Mouse (Mus musculus): Measurements from ENCODE around the gene Cilp2. TPM values are rescaled to one million over a fixed set of nuclear protein-coding genes. Genes with fewer than 3 reads are reported as not detected.

The Cilp2 gene
- not detected in 2 replicates for total RNA-seq (2023)

GRCm38 (mm10) chr8:69887289-69888243 is at the start of gene Cilp2:
Gene Cilp2, minus strand, starts transcription at chr8:69887687.

GRCm38 (mm10) chr8:69902163-69903062 is 14.9 kb upstream of the Cilp2 start, which contains the start of the genes Tssk6, Ndufa13 and Yjefn3:
Gene Tssk6, plus strand, starts transcription at chr8:69902184.
Gene Ndufa13, minus strand, starts transcription at chr8:69902558.
Gene Yjefn3, minus strand, starts transcription at chr8:69902712.

GRCm38 (mm10) chr8:69832298-69832853 is 55.1 kb downstream of the Cilp2 start, which contains the start of gene Pbx4:
Gene Pbx4, plus strand, starts transcription at chr8:69832491.

Other genes starting within 250 kb of the Cilp2 start
- not detected in 2 replicates for gene Zfp964, start 233.2 kb downstream of the Cilp2 start, total RNA-seq (2023)
- 35.8 and 46.9 TPM in 2 replicates for gene Zfp869, start 177.0 kb downstream of the Cilp2 start, total RNA-seq (2023)
- gene Zfp963, start 137.7 kb downstream of the Cilp2 start, total RNA-seq (2023) = 1.0 and 2.1 TPM in 2 replicates
- gene Gm20422, start 112.8 kb downstream of the Cilp2 start, total RNA-seq (2023) = 0.75 and 2.0 TPM in 2 replicates
- 25.5 and 29.7 TPM in 2 replicates for gene Atp13a1, start 96.5 kb downstream of the Cilp2 start, total RNA-seq (2023)
- gene Zfp866, start 96.5 kb downstream of the Cilp2 start, total RNA-seq (2023) = 16.2 and 22.4 TPM in 2 replicates
- 542 and 837 TPM in 2 replicates for gene Gmip, start 79.0 kb downstream of the Cilp2 start, total RNA-seq (2023)
- 4.9 and 7.8 TPM in 2 replicates for gene Lpar2, start 65.3 kb downstream of the Cilp2 start, total RNA-seq (2023)
- 0.50 and 1.5 TPM in 2 replicates for gene Pbx4, start 55.2 kb downstream of the Cilp2 start, total RNA-seq (2023)
- gene Tssk6, start 14.5 kb upstream of the Cilp2 start, total RNA-seq (2023) = 0.79 and 1.6 TPM in 2 replicates
- 51.7 and 65.8 TPM in 2 replicates for gene Ndufa13, start 14.9 kb upstream of the Cilp2 start, total RNA-seq (2023)
- gene Yjefn3, start 15.0 kb upstream of the Cilp2 start, total RNA-seq (2023) = not detected in 2 replicates
- 63.0 and 64.7 TPM in 2 replicates for gene Gatad2a, start 108.7 kb upstream of the Cilp2 start, total RNA-seq (2023)
- gene Mau2, start 155.0 kb upstream of the Cilp2 start, total RNA-seq (2023) = 87.4 and 122 TPM in 2 replicates
- 28.8 and 31.6 TPM in 2 replicates for gene Sugp1, start 155.1 kb upstream of the Cilp2 start, total RNA-seq (2023)
- not detected in 2 replicates for gene Tm6sf2, start 185.2 kb upstream of the Cilp2 start, total RNA-seq (2023)
- not detected in 2 replicates for gene Hapln4, start 195.8 kb upstream of the Cilp2 start, total RNA-seq (2023)
- gene Ncan, start 233.2 kb upstream of the Cilp2 start, total RNA-seq (2023) = not detected in 2 replicates
- 7.5 and 11.2 TPM in 2 replicates for gene Nr2c2ap, start 243.6 kb upstream of the Cilp2 start, total RNA-seq (2023)

Measured in neutrophil, adult 65 days (primary cell).